Mouse (Mus musculus): ENCODE measurements around the gene Lnpep. TPM values are rescaled to one million over a fixed set of nuclear protein-coding genes. Genes with fewer than 3 reads are reported as not detected.

The Lnpep gene
- 4.4 TPM for polyA plus RNA-seq (2012; fragmentation: generic; extraction: Trizol)

DNA sequence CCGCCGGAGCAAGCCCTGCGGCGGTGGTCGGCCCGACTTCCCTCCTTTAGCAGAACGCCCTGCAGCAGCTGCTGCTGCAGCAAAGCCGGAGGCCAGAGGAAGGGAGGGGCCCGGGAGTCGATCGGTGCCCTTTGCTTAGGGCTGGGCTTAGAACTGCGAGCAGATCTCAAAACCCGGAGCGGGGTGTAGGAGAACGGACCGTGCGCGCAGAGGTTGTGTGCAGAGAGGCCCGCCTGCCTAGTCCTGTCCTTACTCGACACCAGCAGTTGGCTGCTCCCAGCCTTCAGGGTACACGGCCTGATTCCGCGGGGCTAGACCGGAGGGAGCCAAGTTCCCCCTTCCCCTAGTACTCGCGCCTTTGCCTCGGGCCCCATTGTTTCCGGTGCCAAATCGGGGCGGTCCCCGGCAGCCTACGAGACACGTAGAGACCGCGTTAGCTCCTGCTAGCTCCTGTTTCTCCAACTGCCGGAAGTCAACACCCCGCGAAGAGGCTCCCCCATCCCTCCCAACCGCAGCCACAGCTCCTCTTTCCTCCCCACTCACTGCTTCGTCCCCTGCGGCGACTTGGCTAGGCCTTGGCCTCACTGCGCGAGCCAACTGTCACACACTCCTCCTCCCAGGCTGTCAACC, at the start of gene Lnpep:
TSS of gene Lnpep (minus strand) at position 94 of the 630 bp plus-strand sequence.
- Histone ChIP-seq H3ac (ENCODE audit: control insufficient read depth, insufficient read length) (peak within 1 kb of the TSS; percentile 38), H3K79me2 (ENCODE audit: control insufficient read depth, insufficient read depth) (peaks cover 41% of the 10 kb centered on the region), H3K4me3 (peak within 1 kb of the TSS; percentile 83), H3K4me2 (ENCODE audit: low read depth) (peak within 1 kb of the TSS; percentile 95), H3K36me3 (ENCODE audit: control insufficient read depth, insufficient read depth) (no peaks in the 10 kb centered on the region), H3K27me3 (ENCODE audit: control insufficient read depth, insufficient read depth, insufficient read length) (no peaks in the 10 kb centered on the region)
- peak in 2 of 3 experiments; percentile 2 to 68 for TF ChIP-seq MYOG (IDR thresholded peaks at IDR 0.05; ENCODE audit: control insufficient read depth in 1 of 3, insufficient read depth in 1 of 3, insufficient read length in 2 of 3, low read depth in 2 of 3)
- peak in 2 of 3 experiments; percentile 23 to 62 for TF ChIP-seq MYOD1 (IDR thresholded peaks at IDR 0.05; ENCODE audit: control insufficient read depth in 1 of 3, insufficient read length in 2 of 3, low read depth in 2 of 3)
- peak; percentile 72 for TF ChIP-seq POLR2AphosphoS2 (IDR thresholded peaks at IDR 0.05; ENCODE audit: insufficient read length, low read depth)
- TF ChIP-seq USF1 (IDR thresholded peaks at IDR 0.05; ENCODE audit: low read depth), result no peak
- no peak for TF ChIP-seq CEBPB (IDR thresholded peaks at IDR 0.05; ENCODE audit: insufficient read depth, poor library complexity, severe bottlenecking)
- no peak for TF ChIP-seq TCF12 (IDR thresholded peaks at IDR 0.05; ENCODE audit: insufficient read depth, poor library complexity, severe bottlenecking)
- no peak for TF ChIP-seq MAX (IDR thresholded peaks at IDR 0.05; ENCODE audit: low read depth)
- TF ChIP-seq POLR2A (IDR thresholded peaks at IDR 0.05; ENCODE audit: insufficient read length, low read depth), result peak; percentile 77
- peak; percentile 76 for TF ChIP-seq SRF (IDR thresholded peaks at IDR 0.05; ENCODE audit: control insufficient read depth, insufficient read length, low read depth)

DNA sequence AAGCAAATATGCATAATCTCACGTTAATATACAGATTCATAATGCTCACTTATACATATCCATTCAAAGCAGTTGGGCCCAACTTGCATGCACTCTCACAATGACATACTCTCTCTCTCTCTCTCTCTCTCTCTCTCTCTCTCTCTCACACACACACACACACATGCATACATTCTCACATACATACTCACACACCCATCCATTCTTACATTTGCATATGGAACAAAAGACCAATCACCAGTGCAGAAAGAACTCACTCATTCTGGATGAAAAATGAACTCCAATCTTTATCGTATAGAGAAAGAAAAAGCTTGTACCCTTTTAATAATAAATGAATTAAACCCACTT, 31.0 kb upstream of the Lnpep start:
- H3K4me3 ChIP-seq, result no peak overlapping the region
- H3K27me3 ChIP-seq (ENCODE audit: control insufficient read depth, insufficient read depth, insufficient read length), result no peaks in the 10 kb centered on the region
- H3ac ChIP-seq (ENCODE audit: control insufficient read depth, insufficient read length), result no peak overlapping the region
- no peak for TF ChIP-seq POLR2AphosphoS2 (IDR thresholded peaks at IDR 0.05; ENCODE audit: insufficient read length, low read depth)
- TF ChIP-seq REST (IDR thresholded peaks at IDR 0.05; ENCODE audit: insufficient read depth, insufficient read length), result no peak
- no peak for TF ChIP-seq MYOG (IDR thresholded peaks at IDR 0.05; ENCODE audit: control insufficient read depth in 1 of 3, insufficient read depth in 1 of 3, insufficient read length in 2 of 3, low read depth in 2 of 3)
- no peak for TF ChIP-seq SRF (IDR thresholded peaks at IDR 0.05; ENCODE audit: control insufficient read depth, insufficient read length, low read depth)
- TF ChIP-seq CEBPB (IDR thresholded peaks at IDR 0.05; ENCODE audit: insufficient read depth, poor library complexity, severe bottlenecking), result no peak
- no peak for TF ChIP-seq TCF3 (IDR thresholded peaks at IDR 0.05; ENCODE audit: insufficient read length, low read depth)
- no peak for TF ChIP-seq E2F4 (IDR thresholded peaks at IDR 0.05; ENCODE audit: insufficient read depth)
- no peak for TF ChIP-seq MYOD1 (IDR thresholded peaks at IDR 0.05; ENCODE audit: control insufficient read depth in 1 of 3, insufficient read length in 2 of 3, low read depth in 2 of 3)
- H3K4me2 ChIP-seq (ENCODE audit: low read depth), result no peak overlapping the region
- H3K36me3 ChIP-seq (ENCODE audit: control insufficient read depth, insufficient read depth), result no peaks in the 10 kb centered on the region
- no peaks in the 10 kb centered on the region for H3K79me2 ChIP-seq (ENCODE audit: control insufficient read depth, insufficient read depth)

DNA sequence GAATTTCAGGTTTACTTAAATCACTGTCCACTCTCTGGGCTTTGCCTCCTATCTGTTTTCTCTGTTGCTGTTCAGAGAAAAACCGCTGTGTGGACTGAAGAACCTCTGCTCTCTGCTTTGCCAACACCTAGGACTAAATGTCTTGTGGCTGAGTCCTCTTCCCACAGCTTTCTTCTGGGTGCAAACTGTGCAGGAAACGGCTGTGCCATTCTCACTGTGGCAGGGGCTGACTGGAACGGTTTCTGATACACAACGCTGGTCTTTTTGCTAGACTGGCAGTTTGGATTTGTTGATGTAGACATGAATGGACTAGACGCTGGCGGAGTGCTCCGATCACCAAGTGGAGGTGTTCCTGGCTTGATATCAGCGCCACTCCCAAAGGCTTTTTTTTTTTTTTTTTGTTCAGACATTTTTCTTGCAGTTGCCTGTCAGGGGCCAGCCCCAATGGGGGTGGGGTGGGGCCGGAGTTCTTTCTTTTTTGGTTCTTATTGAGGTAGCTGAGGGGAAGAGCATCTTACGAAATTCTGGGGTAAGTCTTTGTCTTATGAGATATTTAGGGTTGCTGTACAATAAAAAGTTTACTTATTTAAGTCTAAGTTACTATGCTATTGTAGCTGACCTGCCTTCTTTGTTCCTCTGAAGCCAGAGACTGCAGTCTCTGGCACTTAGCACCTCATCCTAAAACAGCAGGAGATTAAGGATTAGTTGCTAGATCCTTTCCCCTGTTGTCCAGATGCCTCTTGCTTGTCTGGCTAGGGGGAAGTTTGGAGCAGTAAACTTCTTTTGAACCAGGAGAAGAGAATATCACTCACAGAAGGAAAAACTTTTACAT, 30.4 kb upstream of the Lnpep start:
- Histone ChIP-seq H3K4me3 (no peak overlapping the region), H3ac (ENCODE audit: control insufficient read depth, insufficient read length) (no peak overlapping the region), H3K4me2 (ENCODE audit: low read depth) (peak overlapping the region; percentile 30), H3K36me3 (ENCODE audit: control insufficient read depth, insufficient read depth) (no peaks in the 10 kb centered on the region), H3K79me2 (ENCODE audit: control insufficient read depth, insufficient read depth) (no peaks in the 10 kb centered on the region), H3K27me3 (ENCODE audit: control insufficient read depth, insufficient read depth, insufficient read length) (no peaks in the 10 kb centered on the region)
- TF ChIP-seq TCF12 (IDR thresholded peaks at IDR 0.05; ENCODE audit: insufficient read depth, poor library complexity, severe bottlenecking), result no peak
- no peak for TF ChIP-seq POLR2A (IDR thresholded peaks at IDR 0.05; ENCODE audit: insufficient read length, low read depth)
- TF ChIP-seq POLR2AphosphoS2 (IDR thresholded peaks at IDR 0.05; ENCODE audit: insufficient read length, low read depth), result no peak
- no peak for TF ChIP-seq USF1 (IDR thresholded peaks at IDR 0.05; ENCODE audit: low read depth)
- no peak for TF ChIP-seq SRF (IDR thresholded peaks at IDR 0.05; ENCODE audit: control insufficient read depth, insufficient read length, low read depth)
- TF ChIP-seq E2F4 (IDR thresholded peaks at IDR 0.05; ENCODE audit: insufficient read depth), result no peak
- TF ChIP-seq CEBPB (IDR thresholded peaks at IDR 0.05; ENCODE audit: insufficient read depth, poor library complexity, severe bottlenecking), result no peak
- no peak for TF ChIP-seq REST (IDR thresholded peaks at IDR 0.05; ENCODE audit: insufficient read depth, insufficient read length)
- no peak for TF ChIP-seq MAX (IDR thresholded peaks at IDR 0.05; ENCODE audit: low read depth)
- no peak for TF ChIP-seq MYOD1 (IDR thresholded peaks at IDR 0.05; ENCODE audit: control insufficient read depth in 1 of 3, insufficient read length in 2 of 3, low read depth in 2 of 3)
- no peak for TF ChIP-seq TCF3 (IDR thresholded peaks at IDR 0.05; ENCODE audit: insufficient read length, low read depth)
- TF ChIP-seq MYOG (IDR thresholded peaks at IDR 0.05; ENCODE audit: control insufficient read depth in 1 of 3, insufficient read depth in 1 of 3, insufficient read length in 2 of 3, low read depth in 2 of 3), result no peak

DNA sequence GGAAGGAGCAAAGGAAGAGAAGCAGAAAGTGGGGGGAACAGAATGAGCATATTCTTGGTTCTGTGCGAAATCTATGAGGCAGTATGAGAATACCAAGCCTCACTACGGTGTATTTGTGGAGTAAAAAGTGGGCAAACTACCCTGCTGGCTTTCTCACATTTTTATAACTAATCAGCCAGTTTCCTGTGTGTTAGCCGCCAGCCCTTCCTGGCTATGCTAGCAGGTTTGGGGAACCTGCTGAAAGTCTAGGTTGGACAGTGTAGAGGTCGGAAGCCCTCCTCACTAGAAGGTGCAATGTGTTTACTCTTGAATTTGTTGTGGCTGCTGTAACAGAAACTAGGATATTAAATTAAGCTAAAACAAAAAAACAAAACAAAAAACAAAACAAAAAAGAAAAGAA, 27.7 kb upstream of the Lnpep start:
- no peaks in the 10 kb centered on the region for H3K36me3 ChIP-seq (ENCODE audit: control insufficient read depth, insufficient read depth)
- H3ac ChIP-seq (ENCODE audit: control insufficient read depth, insufficient read length), result no peak overlapping the region
- no peaks in the 10 kb centered on the region for H3K79me2 ChIP-seq (ENCODE audit: control insufficient read depth, insufficient read depth)
- H3K4me2 ChIP-seq (ENCODE audit: low read depth), result no peak overlapping the region
- no peak overlapping the region for H3K4me3 ChIP-seq
- TF ChIP-seq SRF (IDR thresholded peaks at IDR 0.05; ENCODE audit: control insufficient read depth, insufficient read length, low read depth) (no peak), MYOG (IDR thresholded peaks at IDR 0.05; ENCODE audit: control insufficient read depth in 1 of 3, insufficient read depth in 1 of 3, insufficient read length in 2 of 3, low read depth in 2 of 3) (no peak), MAX (IDR thresholded peaks at IDR 0.05; ENCODE audit: low read depth) (no peak)
- no peaks in the 10 kb centered on the region for H3K27me3 ChIP-seq (ENCODE audit: control insufficient read depth, insufficient read depth, insufficient read length)
